Mouse (Mus musculus) brain, embryonic 14.5 days (tissue): ENCODE measurements around the gene Mapkbp1.

Experiments used
- CTCF ChIP-seq: fragments of 200-500 bp; IDR thresholded peaks from 2 replicates; pipeline ENCODE4 v1.5.1; 2012; ENCODE audit warnings: inconsistent platforms, mild to moderate bottlenecking, moderate library complexity, borderline replicate concordance; ENCODE audit not compliant: insufficient read depth, insufficient read length; ENCODE audit errors: extremely low read depth
- POLR2A ChIP-seq: fragments of 200-500 bp; IDR thresholded peaks from 2 replicates; pipeline ENCODE4 v1.6.1; 2012; ENCODE audit warnings: mild to moderate bottlenecking, inconsistent platforms, borderline replicate concordance; ENCODE audit not compliant: poor library complexity, insufficient read depth, insufficient read length, severe bottlenecking; ENCODE audit errors: extremely low read depth

GRCm38 (mm10) chr2:120058818-120059217, 86.3 kb downstream of the Mapkbp1 start:
- TF ChIP-seq POLR2A (no peak), CTCF (no peak)
